Mouse (Mus musculus): Measurements from ENCODE around the gene Mcoln2.

DNA sequence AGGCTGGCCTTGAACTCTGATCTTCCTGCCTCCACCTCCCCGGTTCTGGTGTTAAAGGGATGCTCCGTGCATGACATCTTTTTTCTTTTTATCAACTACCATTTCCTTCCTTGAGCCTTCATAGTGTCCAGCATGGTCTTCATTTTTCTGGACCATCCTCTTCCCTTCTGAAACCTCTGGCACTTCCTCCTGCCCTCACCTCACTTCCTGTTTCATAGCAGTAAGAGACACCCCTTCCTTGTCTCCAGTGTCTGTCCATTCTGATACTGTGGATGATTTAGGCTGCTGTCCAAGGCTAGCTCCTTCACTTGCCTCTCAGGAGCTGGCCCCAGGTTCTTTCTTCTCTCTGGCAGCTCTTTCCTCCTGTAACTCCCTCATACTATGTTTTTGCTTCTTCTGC lies 14.2 kb upstream of the Mcoln2 start:
- TF ChIP-seq POLR2A (IDR thresholded peaks at IDR 0.05; ENCODE audit: borderline replicate concordance, insufficient read depth, low read length) (no peak), CTCF (IDR thresholded peaks at IDR 0.05; ENCODE audit: borderline replicate concordance, insufficient read depth, low read depth, low read length) (no peak)

Data from cerebellum, adult 2 months (tissue).